Mouse (Mus musculus) liver, postnatal 0 days (tissue): ENCODE measurements around the gene Erf. TPM values are rescaled to one million over a fixed set of nuclear protein-coding genes. Genes with fewer than 3 reads are reported as not detected.

Experiments
- ATAC-seq: fragments of 200-750 bp; cut with Nextera tagmentation; 2 replicates; pipeline ENCODE4 v1.8.0; 2017; ENCODE audit warnings: mild to moderate bottlenecking, moderate library complexity
- DNase-seq: peaks from one replicate; pipeline ENCODE4 v3.0.0-alpha.2; 2016
- H3K27ac ChIP-seq: fragments of 300-500 bp; sonication (generic); 2 replicates; pipeline ENCODE4 v1.5.1; 2014; ENCODE audit warnings: antibody characterized with exemption, moderate library complexity, mild to moderate bottlenecking, low read depth
- H3K27me3 ChIP-seq: fragments of 300-500 bp; sonication (generic); 2 replicates; pipeline ENCODE4 v1.6.1; 2014; ENCODE audit warnings: low read length, control low read depth, mixed read lengths; ENCODE audit not compliant: insufficient read depth
- H3K36me3 ChIP-seq: fragments of 300-500 bp; sonication (generic); replicated peaks from 2 replicates; pipeline ENCODE4 v1.6.1; 2014; ENCODE audit warnings: mild to moderate bottlenecking, control low read depth, low read length, moderate library complexity, mixed read lengths; ENCODE audit not compliant: insufficient read depth
- H3K4me1 ChIP-seq: fragments of 300-500 bp; sonication (generic); 2 replicates; pipeline ENCODE4 v1.6.1; 2014; ENCODE audit warnings: antibody characterized with exemption, mild to moderate bottlenecking, control low read depth; ENCODE audit not compliant: insufficient read depth
- H3K4me2 ChIP-seq: fragments of 300-500 bp; sonication (generic); 2 replicates; pipeline ENCODE4 v1.6.1; 2014; ENCODE audit warnings: low read depth, mild to moderate bottlenecking, low read length, moderate library complexity, mixed read lengths
- H3K4me3 ChIP-seq: fragments of 300-500 bp; sonication (generic); 2 replicates; pipeline ENCODE4 v1.5.1; 2014; ENCODE audit warnings: low read depth, low read length
- H3K9ac ChIP-seq: fragments of 300-500 bp; sonication (generic); replicated peaks from 2 replicates; pipeline ENCODE4 v1.6.1; 2014; ENCODE audit warnings: mild to moderate bottlenecking, moderate library complexity
- H3K9me3 ChIP-seq: fragments of 300-500 bp; sonication (generic); 2 replicates; pipeline ENCODE4 v1.6.1; 2016; ENCODE audit warnings: mild to moderate bottlenecking, control low read depth, low read length, mixed read lengths
- CTCF ChIP-seq: sonication (generic); IDR thresholded peaks from 2 replicates; pipeline ENCODE4 v1.5.1; 2016; ENCODE audit warnings: antibody characterized with exemption, low read depth
- EP300 ChIP-seq: IDR thresholded peaks from 2 replicates; pipeline ENCODE4 v1.6.1; 2016; ENCODE audit warnings: antibody characterized with exemption, low read depth, mild to moderate bottlenecking
- WGBS: fragments of 180-500 bp; shearing (Covaris S2); extraction: QIAGEN DNeasy Blood & Tissue Kit; methylation state at CpG from one replicate; pipeline ENCODE4 v1.1.7; 2014; ENCODE audit not compliant: insufficient replicate concordance; 5-methylcytosine and 5-hydroxymethylcytosine counted together
- polyA plus RNA-seq: library from polyadenylated mRNA; unstranded; fragments of >200 nt; fragmentation: Nextera tagmentation; extraction: Ambion mirVana; gene quantifications from 2 replicates; pipeline ENCODE4 v1.2.1, GENCODE M21; 2015

The Erf gene
- polyA plus RNA-seq, 1 experiment from 2014 or later = 4.6 TPM

GRCm38 (mm10) chr7:25281734-25282601 is 31.4 kb upstream of the Erf start:
- TF ChIP-seq EP300 (no peak), CTCF (no peak)
- no peaks in the 10 kb centered on the region for H3K27me3 ChIP-seq
- H3K4me1 ChIP-seq = peaks cover 55% of the 10 kb centered on the region
- H3K27ac ChIP-seq = peak overlapping the region; percentile 96
- peak overlapping the region; percentile 78 for H3K4me3 ChIP-seq
- under 1% methylated on average over 52 of the region's 108 CpGs for WGBS
- peaks cover 23% of the 10 kb centered on the region for H3K36me3 ChIP-seq
- DNase-seq (peak; percentile 99), ATAC-seq (peak; percentile 86)
- H3K9ac ChIP-seq = peak overlapping the region; percentile 88
- H3K9me3 ChIP-seq = no peaks in the 10 kb centered on the region
- H3K4me2 ChIP-seq = peak overlapping the region; percentile 99

- Histone ChIP-seq H3K4me1 (peaks cover 55% of the 10 kb centered on the region), H3K9me3 (no peaks in the 10 kb centered on the region), H3K9ac (no peak overlapping the region), H3K4me3 (peak overlapping the region; percentile 78), H3K27ac (peak overlapping the region; percentile 96), H3K4me2 (peak overlapping the region; percentile 99), H3K36me3 (peaks cover 16% of the 10 kb centered on the region), H3K27me3 (no peaks in the 10 kb centered on the region)
- ATAC-seq (peak; percentile 8), DNase-seq (peak; percentile 20)
- TF ChIP-seq EP300 = no peak
- peak; percentile 18; the same call in 1 of the 2 replicates for TF ChIP-seq CTCF
- 24% methylated on average over 12 of the region's 12 CpGs for WGBS
Observed at GRCm38 (mm10) chr7:25281166-25281733, 30.7 kb upstream of the Erf start.

GRCm38 (mm10) chr7:25279861-25280791 is 29.6 kb upstream of the Erf start:
- H3K9me3 ChIP-seq = no peaks in the 10 kb centered on the region
- DNase-seq (peak; percentile 57), ATAC-seq (no peak)
- H3K36me3 ChIP-seq = peaks cover 4% of the 10 kb centered on the region
- H3K4me2 ChIP-seq = peak overlapping the region; percentile 99
- peak overlapping the region; percentile 70 for H3K4me3 ChIP-seq
- peak; percentile 72 for TF ChIP-seq EP300
- TF ChIP-seq CTCF = no peak
- H3K4me1 ChIP-seq = peaks cover 63% of the 10 kb centered on the region
- no peaks in the 10 kb centered on the region for H3K27me3 ChIP-seq
- peak overlapping the region; percentile 68 for H3K9ac ChIP-seq
- H3K27ac ChIP-seq = peak overlapping the region; percentile 96
- 3% methylated on average over 6 of the region's 6 CpGs for WGBS

- no peaks in the 10 kb centered on the region for H3K27me3 ChIP-seq
- peak overlapping the region; percentile 70 for H3K4me3 ChIP-seq
- no peaks in the 10 kb centered on the region for H3K9me3 ChIP-seq
- ATAC-seq = peak; percentile 18
- H3K4me2 ChIP-seq = peak overlapping the region; percentile 99
- H3K9ac ChIP-seq = peak overlapping the region; percentile 68
- DNase-seq = peak; percentile 79
- H3K27ac ChIP-seq = peak overlapping the region; percentile 96
- H3K4me1 ChIP-seq = peaks cover 68% of the 10 kb centered on the region
- WGBS = under 1% methylated on average over 45 of the region's 49 CpGs
- TF ChIP-seq EP300 (peak; percentile 15; the same call in 1 of the 2 replicates), CTCF (peak; percentile 46)
- H3K36me3 ChIP-seq = 0 out of 2 replicates have a peak, but pooled peaks cover 3% of the 10 kb centered on the region
Observed at GRCm38 (mm10) chr7:25279076-25279860, 28.7 kb upstream of the Erf start.

GRCm38 (mm10) chr7:25278341-25279075 is 27.9 kb upstream of the Erf start:
- no peaks in the 10 kb centered on the region for H3K9me3 ChIP-seq
- WGBS = under 1% methylated on average over 54 of the region's 60 CpGs

More at GRCm38 (mm10) chr7:25278341-25279075, 27.9 kb upstream of the Erf start:
- ATAC-seq (peak; percentile 58), DNase-seq (peak; percentile 88)
- Histone ChIP-seq H3K36me3 (0 out of 2 replicates have a peak, but pooled peaks cover 3% of the 10 kb centered on the region), H3K9ac (peak overlapping the region; percentile 68), H3K27me3 (no peaks in the 10 kb centered on the region), H3K4me3 (peak overlapping the region; percentile 70), H3K4me2 (peak overlapping the region; percentile 99), H3K4me1 (peaks cover 66% of the 10 kb centered on the region), H3K27ac (peak overlapping the region; percentile 96)
- TF ChIP-seq EP300 (no peak), CTCF (peak; percentile 73)
